Mouse (Mus musculus): ENCODE results near the gene Eid1. TPM values are rescaled to one million over a fixed set of nuclear protein-coding genes. Genes with fewer than 3 reads are reported as not detected.

The Eid1 gene
- total RNA-seq, 1 experiment from 2014 or later = 111 TPM

- DNase-seq = no peak
These were observed 5.2 kb upstream of the Eid1 start for GRCm38 (mm10) chr2:125667721-125668120.

GRCm38 (mm10) chr2:125670846-125671245 is 2.0 kb upstream of the Eid1 start:
- DNase-seq = no peak

DNA sequence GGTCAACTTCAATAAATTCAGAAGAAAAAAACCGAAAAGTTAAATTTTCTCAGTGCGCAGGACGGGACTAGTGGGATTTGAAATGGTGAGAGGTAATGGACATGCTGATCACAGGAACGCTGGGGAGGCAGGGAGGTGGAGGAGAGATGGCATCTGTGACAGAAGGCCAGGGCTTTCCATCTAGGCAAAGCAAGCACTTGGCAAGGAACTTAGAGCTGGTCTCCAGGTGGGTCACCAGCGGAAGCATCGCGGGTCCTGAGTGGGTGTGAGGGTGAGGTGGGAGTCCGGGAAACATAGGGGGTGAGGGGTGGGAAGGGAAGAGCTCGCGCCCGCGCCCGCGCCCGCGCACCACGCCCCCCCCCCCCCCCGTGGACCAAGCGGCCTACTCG is 333 bp upstream of the Eid1 start:
- DNase-seq = no peak

GRCm38 (mm10) chr2:125681811-125682210 is 8.9 kb downstream of the Eid1 start:
- DNase-seq = no peak

GRCm38 (mm10) chr2:125683895-125684294 is 11.0 kb downstream of the Eid1 start:
- no peak for DNase-seq

DNA sequence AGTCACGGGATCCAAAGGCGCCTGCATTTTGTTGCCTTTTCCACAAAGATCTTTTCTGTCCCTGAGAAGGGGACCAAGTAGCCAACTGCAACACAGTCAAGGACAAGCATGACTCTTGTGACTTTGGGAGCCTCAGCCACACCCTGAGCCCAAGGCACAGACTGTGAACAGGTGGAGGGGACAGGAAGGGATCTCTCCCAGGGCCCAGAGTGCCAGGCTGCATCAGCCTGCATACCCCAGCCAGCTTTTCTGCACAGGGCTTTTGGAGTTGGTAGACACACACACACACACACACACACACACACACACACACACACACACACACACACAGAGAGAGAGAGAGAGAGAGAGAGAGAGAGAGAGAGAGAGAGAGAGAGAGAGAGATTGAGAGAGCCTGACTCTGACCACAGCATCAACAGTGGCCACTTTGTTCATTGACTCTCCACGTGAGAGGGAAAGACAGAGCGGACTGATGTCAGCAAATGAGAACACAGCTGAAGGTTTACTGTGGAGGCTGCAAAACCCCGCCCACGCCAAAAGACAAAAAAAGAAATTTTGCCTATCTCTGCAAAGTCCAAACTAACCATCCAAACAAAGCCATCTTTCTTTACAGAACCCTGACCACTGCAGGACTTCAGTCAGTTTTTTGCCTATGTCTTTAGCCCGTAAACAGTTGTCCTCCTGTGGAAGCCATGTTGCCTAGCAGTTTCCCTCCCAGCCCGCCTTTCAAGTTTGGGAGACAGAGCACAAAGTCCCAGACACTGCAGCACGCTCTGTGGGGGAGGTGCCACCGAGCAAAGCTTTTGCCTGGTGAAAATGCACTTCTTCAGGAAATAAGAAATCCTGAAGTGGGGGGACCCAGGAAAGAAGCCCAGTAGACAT is 11.9 kb downstream of the Eid1 start:
- DNase-seq = no peak

DNA sequence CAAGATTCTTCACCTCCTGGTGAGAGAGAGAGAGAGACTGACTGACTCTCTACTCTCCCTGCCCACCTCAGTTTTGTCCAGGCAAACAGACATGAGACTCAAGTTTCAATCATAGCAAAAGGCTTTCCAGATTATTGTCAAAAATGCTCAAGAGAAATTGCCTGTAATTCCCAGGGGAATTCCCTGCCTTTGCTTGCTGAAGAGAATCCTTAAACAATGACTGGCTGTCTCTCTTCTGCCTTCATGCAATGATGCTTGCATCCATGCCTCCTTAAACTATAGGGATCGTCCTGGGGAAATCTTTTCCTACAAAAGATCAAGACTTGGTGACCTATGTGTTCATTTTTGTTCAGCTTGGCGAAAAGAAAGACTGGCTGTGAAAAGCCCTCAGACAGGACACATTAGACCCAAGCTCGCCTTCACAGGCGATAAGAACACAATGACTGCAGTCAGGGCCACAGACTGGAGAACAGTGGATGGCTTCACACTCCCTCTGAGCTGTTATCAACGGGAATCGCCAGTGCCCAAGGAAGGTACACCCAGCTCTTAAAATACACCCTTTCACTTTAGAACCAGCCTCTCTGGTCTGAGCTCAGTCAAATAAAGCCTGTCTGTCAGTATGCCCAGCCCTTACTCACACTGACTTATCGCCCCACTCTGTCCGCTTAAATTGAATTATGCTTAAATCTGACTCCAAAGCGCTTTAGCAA is 12.7 kb downstream of the Eid1 start:
- no peak for DNase-seq

DNA sequence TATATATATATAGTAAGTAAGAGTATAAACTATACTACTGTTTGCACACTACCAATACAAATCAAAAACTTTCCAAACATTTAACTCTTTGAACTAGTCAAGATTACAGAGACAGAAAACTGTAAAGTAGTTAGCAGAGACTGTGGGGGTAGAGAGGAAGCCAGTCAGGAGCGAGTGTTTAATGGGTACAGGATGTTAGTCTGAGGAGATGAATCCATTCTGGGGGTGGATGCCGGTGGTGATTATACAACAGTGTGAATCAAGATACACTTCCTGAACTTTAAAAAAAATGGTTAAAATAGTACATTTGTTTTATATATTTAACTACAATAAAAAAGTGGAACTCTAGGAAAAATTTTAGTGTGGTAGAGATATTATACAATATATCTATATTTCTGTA is 19.1 kb downstream of the Eid1 start:
- no peak for DNase-seq

DNA sequence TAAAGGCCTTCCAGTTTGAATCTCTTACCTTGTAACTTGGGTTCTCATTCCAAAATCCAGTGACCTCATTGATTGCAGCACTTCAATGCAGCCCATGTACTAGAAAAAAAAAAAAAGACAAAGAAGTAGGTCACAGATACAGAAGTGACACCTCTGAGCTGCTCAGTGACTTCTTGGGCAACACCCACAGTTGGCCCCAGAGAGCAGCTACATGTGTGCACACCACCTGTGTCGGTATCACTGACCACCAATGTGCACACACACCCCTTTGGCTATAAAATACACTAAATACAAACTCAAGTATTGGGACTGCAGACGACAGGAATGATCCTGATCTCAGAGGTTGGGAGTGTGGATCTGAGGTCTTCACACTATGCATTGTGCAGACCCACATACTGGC is 21.9 kb downstream of the Eid1 start:
- DNase-seq = no peak

DNA sequence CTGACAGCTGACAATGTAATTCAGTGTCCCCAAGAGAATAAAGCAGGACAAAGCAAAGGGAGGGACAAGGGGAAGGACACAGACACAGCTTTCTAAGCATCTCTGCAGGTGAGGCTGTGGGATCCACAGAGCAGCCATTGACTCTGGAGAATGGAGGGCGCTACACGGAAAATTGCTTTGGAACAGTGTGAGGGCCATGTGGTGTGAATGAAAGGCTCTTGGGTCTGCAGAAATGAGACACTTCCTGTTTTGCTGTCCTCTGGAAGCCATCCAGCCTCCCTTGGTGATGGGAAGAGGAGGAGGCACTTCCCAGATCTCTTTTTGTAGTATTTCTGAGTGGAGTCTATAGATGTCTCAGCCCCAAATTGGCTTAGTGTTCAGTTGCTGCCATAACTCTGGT is 23.3 kb downstream of the Eid1 start:
- peak; percentile 50 for DNase-seq

- peak; percentile 68 for DNase-seq
These were observed 28.7 kb downstream of the Eid1 start for GRCm38 (mm10) chr2:125701606-125702005.

GRCm38 (mm10) chr2:125702851-125703250 is 30.0 kb downstream of the Eid1 start:
- DNase-seq = no peak

DNA sequence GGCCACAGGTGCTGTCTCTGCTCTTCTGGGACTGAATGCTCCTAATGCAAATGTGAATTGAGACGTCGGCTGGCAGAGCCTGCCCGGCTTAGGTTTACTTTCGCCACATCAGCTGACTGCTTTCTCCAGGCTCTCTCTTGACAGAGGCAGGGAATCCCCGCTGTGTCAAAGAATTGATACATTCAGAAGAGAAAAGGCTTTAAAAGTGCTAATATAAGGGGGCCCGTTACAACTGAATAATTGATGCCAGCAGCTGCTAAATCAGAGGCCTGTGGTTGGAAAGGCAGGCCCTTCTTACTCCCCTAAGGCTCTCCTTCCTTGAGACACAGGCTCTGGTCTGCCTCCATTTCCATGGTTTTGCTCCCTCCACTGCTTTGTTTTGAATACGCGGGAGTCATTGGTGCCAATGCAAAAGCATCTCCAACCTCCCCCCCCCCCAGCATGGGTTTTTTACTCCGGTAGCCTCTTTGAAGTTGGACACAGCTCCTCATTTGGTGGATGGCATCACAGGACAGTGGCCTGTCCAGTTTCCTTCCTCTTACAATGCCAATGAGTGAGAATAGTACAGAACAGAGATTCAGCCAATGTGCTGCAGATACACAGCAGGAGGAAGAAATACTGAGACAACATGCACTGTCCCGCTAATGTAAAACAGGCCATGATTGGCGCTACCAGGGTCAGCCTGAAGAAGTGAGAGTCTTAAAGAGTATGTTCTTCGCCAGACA is 32.2 kb downstream of the Eid1 start:
- DNase-seq = no peak

DNA sequence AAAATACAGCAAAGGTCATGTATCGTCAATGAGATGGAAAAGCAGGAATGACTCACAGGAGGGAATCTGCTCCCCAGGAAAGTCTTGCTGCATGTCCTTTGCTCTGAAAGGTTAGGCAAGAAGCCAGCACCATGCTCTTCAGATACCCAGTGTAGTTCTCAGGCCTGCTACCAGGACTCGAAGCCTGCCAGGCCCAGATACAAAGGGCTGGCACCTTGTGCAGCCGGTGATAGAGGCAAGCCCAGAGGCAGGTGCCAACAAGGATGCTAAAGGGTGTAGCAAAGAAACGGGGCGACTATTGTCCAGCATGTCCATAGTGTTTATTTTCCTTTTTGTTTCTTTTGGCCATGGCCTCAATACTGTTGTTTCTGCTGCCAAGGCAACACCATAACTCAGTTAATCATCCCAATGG is 33.6 kb downstream of the Eid1 start:
- peak; percentile 51 for DNase-seq

- DNase-seq = peak; percentile 28
These were observed 43.7 kb downstream of the Eid1 start for GRCm38 (mm10) chr2:125716599-125716998.

DNA sequence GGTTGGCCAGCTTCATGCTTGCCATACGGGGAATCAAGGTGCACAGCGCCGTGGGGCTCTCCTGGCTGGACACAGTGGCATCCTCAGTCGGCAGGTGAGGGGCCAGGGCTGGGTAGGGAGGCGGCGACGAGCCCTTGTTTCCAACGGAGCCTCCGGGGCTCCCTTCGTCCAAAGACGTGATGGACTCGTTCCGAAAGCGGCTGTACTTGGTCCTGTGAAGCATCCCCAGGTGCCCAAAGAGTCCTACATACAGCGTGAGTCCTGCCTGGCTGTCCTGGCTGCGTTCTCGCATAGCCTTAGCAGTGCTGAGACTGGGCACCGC is 50.2 kb downstream of the Eid1 start:
- DNase-seq = no peak

DNA sequence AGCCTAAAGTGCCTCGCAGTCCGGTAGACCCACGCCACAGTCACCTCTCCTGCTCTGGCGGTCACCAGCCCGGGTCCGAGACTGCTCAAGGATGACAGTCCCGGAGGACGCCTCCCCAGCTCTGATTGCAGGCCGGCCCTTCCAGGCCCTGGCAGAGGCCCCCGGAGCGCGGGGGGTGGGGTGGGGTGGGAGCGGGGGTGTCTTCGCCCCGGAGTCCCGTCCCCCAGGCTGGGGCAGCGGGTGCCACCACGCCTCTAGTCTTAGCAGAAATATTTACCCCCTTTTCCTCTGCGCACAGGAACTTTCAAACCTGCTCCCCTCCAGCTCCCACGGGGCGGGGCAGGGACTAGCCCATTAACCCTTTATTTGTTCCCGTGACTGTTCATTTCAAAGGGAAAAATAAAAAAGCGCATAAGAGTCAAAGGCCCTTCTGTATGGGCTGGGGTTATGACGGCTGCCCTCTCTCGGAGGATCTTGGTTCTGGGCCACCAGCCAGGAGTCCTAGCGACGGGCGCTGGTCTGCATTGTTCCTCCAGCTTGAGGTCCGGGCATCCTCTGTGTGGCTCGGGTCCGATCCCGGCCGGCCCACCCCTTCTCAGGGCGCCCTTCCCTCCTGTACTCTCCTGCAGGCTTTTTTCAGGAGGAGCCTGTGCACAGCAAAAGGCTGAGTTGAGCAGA is 50.7 kb downstream of the Eid1 start:
- DNase-seq = peak; percentile 71

GRCm38 (mm10) chr2:125724086-125724430 is 51.2 kb downstream of the Eid1 start, which contains the start of gene Shc4:
Gene Shc4, minus strand, starts transcription at chr2:125724148.
- peak; percentile 52 for DNase-seq
